Comparison of ENCODE assay signal across 7 mouse cellular contexts in the genomic region with DNA sequence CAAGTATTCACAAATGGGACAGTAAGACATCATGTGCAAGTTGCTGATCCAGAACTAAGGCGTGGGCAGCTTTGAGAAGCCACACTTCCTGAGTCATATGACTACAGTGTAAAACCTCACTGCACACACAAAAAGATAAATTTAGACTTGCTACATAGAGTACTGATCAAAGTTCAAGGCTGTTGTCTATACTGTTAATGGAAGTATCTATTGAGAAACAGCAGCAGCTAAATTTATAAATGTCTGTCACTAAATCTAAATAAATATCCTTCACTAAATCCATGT. TPM values are rescaled to one million over a fixed set of nuclear protein-coding genes. Genes with fewer than 3 reads are reported as not detected.
A peak's percentile ranks its signal among the peaks of the same experiment; 100 is the strongest.
DNase-seq lines count a peak whose midpoint lies in the region; ATAC-seq lines count a peak whose summit lies in the region.

No protein-coding gene starts in this region.

- H3K4me1 ChIP-seq in megakaryocyte, embryonic 14.5 days: peaks cover 72% of the 10 kb centered on the region
- H3K4me1 ChIP-seq in intestine, embryonic 15.5 days (replicated peaks): peaks cover 18% of the 10 kb centered on the region

- peaks cover 31% of the 10 kb centered on the region for H3K36me3 ChIP-seq in megakaryocyte, embryonic 14.5 days (replicated peaks; ENCODE audit: low read length)
- H3K36me3 ChIP-seq in intestine, embryonic 15.5 days: no peaks in the 10 kb centered on the region

- no peak for ATAC-seq in megakaryocyte, adult 5-6 weeks (ENCODE audit: poor library complexity, severe bottlenecking)
- no peak for ATAC-seq in intestine, embryonic 15.5 days

- 24% methylated on average over 1 of the region's 1 CpGs for WGBS in intestine, embryonic 15.5 days

- no peaks in the 10 kb centered on the region for H3K9me3 ChIP-seq in megakaryocyte, embryonic 14.5 days
- H3K9me3 ChIP-seq in intestine, embryonic 15.5 days: no peaks in the 10 kb centered on the region

- peak; percentile 65 for DNase-seq in brain, adult 2 months (ENCODE audit: low read depth, low spot score)
- peak; percentile 70 to 75 for DNase-seq in natural killer cell, adult 2 months (ENCODE audit: low spot score in 2 of 2)
- DNase-seq in embryo, embryonic 10 days (ENCODE audit: low spot score): no peak
- no peak for DNase-seq in embryo, embryonic 9.5 days (ENCODE audit: extremely low spot score)

- 0 out of 2 replicates have a peak overlapping the region, but pooled peaks have one; percentile 15 for H3K27ac ChIP-seq in intestine, embryonic 15.5 days

- H3K9ac ChIP-seq in intestine, embryonic 15.5 days: 0 out of 2 replicates have a peak overlapping the region, but pooled peaks have one; percentile 98

- peak overlapping the region; percentile 73 for H3K4me2 ChIP-seq in intestine, embryonic 15.5 days (replicated peaks)

- H3K4me3 ChIP-seq in megakaryocyte, embryonic 14.5 days (replicated peaks): peak overlapping the region; percentile 99
- H3K4me3 ChIP-seq in intestine, embryonic 15.5 days (replicated peaks): no peak overlapping the region

- H3K27me3 ChIP-seq in megakaryocyte, embryonic 14.5 days (replicated peaks): no peaks in the 10 kb centered on the region
- no peaks in the 10 kb centered on the region for H3K27me3 ChIP-seq in intestine, embryonic 15.5 days (replicated peaks)

RNA-seq across cellular contexts. Expression of gene Mgme1, which starts 2.8 kb away (rescaled TPM):
- polyA plus RNA-seq in megakaryocyte, embryonic 14.5 days (2012; ENCODE audit: insufficient read depth, low replicate concordance): 1.2 TPM in 1 of 2 replicates, not detected in the other
- total RNA-seq in megakaryocyte, adult 5-6 weeks (2015): 6.8 and 9.4 TPM in 2 replicates
- 12.8 and 13.2 TPM in 2 replicates for total RNA-seq in megakaryocyte, adult 5-6 weeks (2017)
- polyA plus RNA-seq in intestine, embryonic 15.5 days (2015; fragmentation: Nextera tagmentation; extraction: Ambion mirVana): 22.7 and 23.3 TPM in 2 replicates

RNA-seq across cellular contexts. Expression of gene Snx5, which starts 3.0 kb away (rescaled TPM):
- 2.7 and 34.2 TPM in 2 replicates for polyA plus RNA-seq in megakaryocyte, embryonic 14.5 days (2012; ENCODE audit: insufficient read depth, low replicate concordance)
- total RNA-seq in megakaryocyte, adult 5-6 weeks (2015): 145 and 164 TPM in 2 replicates
- total RNA-seq in megakaryocyte, adult 5-6 weeks (2017): 178 and 195 TPM in 2 replicates
- 131 and 140 TPM in 2 replicates for polyA plus RNA-seq in intestine, embryonic 15.5 days (2015; fragmentation: Nextera tagmentation; extraction: Ambion mirVana)

Comparison
In these comparisons a context has a peak if more than half of its experiments do, and no peak if none do; other contexts are left out.
1. DNase-seq: peak in brain, adult 2 months (single experiment) and natural killer cell, adult 2 months (2 of 2); none in embryo, embryonic 10 days (single experiment) and embryo, embryonic 9.5 days (single experiment).
2. RNA of gene Mgme1, which starts 2.8 kb away (polyA plus RNA-seq): 22.7 to 23.3 TPM in intestine, embryonic 15.5 days; 1.2 TPM in megakaryocyte, embryonic 14.5 days; every median in the first group is over 10 times any median in the second.